33 mouse cellular contexts compared by ENCODE assay signal in genomic region chr7:100673452-100673851, GRCm38 (mm10). TPM values are rescaled to one million over a fixed set of nuclear protein-coding genes. Genes with fewer than 3 reads are reported as not detected.
DNase-seq lines count a peak whose midpoint lies in the region; ATAC-seq and TF ChIP-seq lines count a peak whose summit lies in the region.
"Had no signal": no experiment of that assay in that cellular context is flagged by ENCODE, and none has a peak within 500 bp of the region (broad histone marks: within the 10 kb centered on the region; RNA-seq: fewer than 3 reads in every experiment).

No protein-coding gene starts in this region.

- TF ChIP-seq CTCF in E14TG2a.4 (conservative IDR thresholded peaks at IDR 0.05; ENCODE audit: low read length) = no peak

- no peak overlapping the region for H3K9ac ChIP-seq in hindbrain, embryonic 16.5 days (ENCODE audit: low read depth, low read length)
- H3K9ac ChIP-seq in hindbrain, embryonic 12.5 days = no peak overlapping the region
- H3K9ac ChIP-seq: embryonic facial prominence, embryonic 15.5 days; forebrain, embryonic 12.5 days; forebrain, embryonic 15.5 days; heart, embryonic 12.5 days; heart, embryonic 15.5 days; hindbrain, embryonic 15.5 days had no signal

- no peaks in the 10 kb centered on the region for H3K36me3 ChIP-seq in hindbrain, embryonic 16.5 days (ENCODE audit: control insufficient read depth, insufficient read depth, low read length)
- no peaks in the 10 kb centered on the region for H3K36me3 ChIP-seq in hindbrain, embryonic 12.5 days
- peaks cover 23% of the 10 kb centered on the region for H3K36me3 ChIP-seq in E14TG2a.4 (ENCODE audit: insufficient read depth, low read length)
- H3K36me3 ChIP-seq: embryonic facial prominence, embryonic 15.5 days; forebrain, embryonic 12.5 days; forebrain, embryonic 15.5 days; heart, embryonic 12.5 days; heart, embryonic 15.5 days; hindbrain, embryonic 10.5 days; hindbrain, embryonic 15.5 days had no signal

- no peaks in the 10 kb centered on the region for H3K27me3 ChIP-seq in hindbrain, embryonic 16.5 days (replicated peaks; ENCODE audit: control insufficient read depth, insufficient read depth, low read length)
- H3K27me3 ChIP-seq in hindbrain, embryonic 12.5 days = no peaks in the 10 kb centered on the region
- H3K27me3 ChIP-seq in E14TG2a.4 (ENCODE audit: insufficient read depth, low read length) = no peaks in the 10 kb centered on the region
- H3K27me3 ChIP-seq: embryonic facial prominence, embryonic 15.5 days; forebrain, embryonic 12.5 days; forebrain, embryonic 15.5 days; heart, embryonic 15.5 days; hindbrain, embryonic 15.5 days; Patski had no signal

- H3K4me2 ChIP-seq in hindbrain, embryonic 16.5 days (ENCODE audit: low read length) = no peak overlapping the region
- no peak overlapping the region for H3K4me2 ChIP-seq in hindbrain, embryonic 12.5 days (replicated peaks)
- H3K4me2 ChIP-seq: embryonic facial prominence, embryonic 15.5 days; forebrain, embryonic 12.5 days; forebrain, embryonic 15.5 days; heart, embryonic 12.5 days; heart, embryonic 15.5 days; hindbrain, embryonic 15.5 days had no signal

- ATAC-seq in hindbrain, embryonic 16.5 days = peak; percentile 50; the same call in 1 of the 2 replicates
- ATAC-seq in hindbrain, embryonic 12.5 days (ENCODE audit: low FRiP score) = no peak
- 0 out of 2 replicates have a peak, but pooled peaks have one; percentile 13 for ATAC-seq in erythroblast, adult 5-6 weeks (replicated peaks; ENCODE audit: low FRiP score, poor library complexity, severe bottlenecking)
- ATAC-seq: CD4-positive, CD25-positive, alpha-beta regulatory T cell, adult 4 months; forebrain, embryonic 15.5 days; inflammation-experienced regulatory T-cells, adult 6 months; intestine, postnatal 0 days; Patski had no signal

- no peak overlapping the region for H3K4me3 ChIP-seq in hindbrain, embryonic 16.5 days (ENCODE audit: low read length)
- H3K4me3 ChIP-seq in hindbrain, embryonic 12.5 days = no peak overlapping the region
- H3K4me3 ChIP-seq in E14TG2a.4 (replicated peaks; ENCODE audit: low read length) = 0 out of 2 replicates have a peak overlapping the region, but pooled peaks have one; percentile 79
- H3K4me3 ChIP-seq: embryonic facial prominence, embryonic 15.5 days; forebrain, embryonic 12.5 days; forebrain, embryonic 15.5 days; gastrocnemius, adult 2 months; heart, embryonic 12.5 days; heart, embryonic 15.5 days; hindbrain, embryonic 10.5 days; hindbrain, embryonic 15.5 days had no signal

- peak; percentile 38 for DNase-seq in ES-CJ7 (ENCODE audit: low read depth, low spot score)
- DNase-seq in retina, embryonic 14.5 days (ENCODE audit: low spot score) = no peak
- no peak for DNase-seq in layer of hippocampus, adult 11-12 months (ENCODE audit: low spot score)
- DNase-seq: adrenal gland, adult 2 months; adrenal gland, postnatal 14 days; cerebellum, adult 11-12 months; cerebellum, adult 8-10 months; cerebellum, postnatal 10 days; cerebellum, postnatal 36 days; embryo, embryonic 11 days; gastrocnemius, adult 2 months; gastrocnemius, postnatal 14 days; heart, adult 11 months; heart, postnatal 10 days; heart, postnatal 36 days; kidney, adult 2 months had no signal

- 27% methylated on average over 7 of the region's 7 CpGs for whole genome bisulfite sequencing in hindbrain, embryonic 16.5 days
- 43% methylated on average over 7 of the region's 7 CpGs for WGBS in hindbrain, embryonic 12.5 days

- no peaks in the 10 kb centered on the region for H3K9me3 ChIP-seq in hindbrain, embryonic 16.5 days (ENCODE audit: control insufficient read depth, low read length)
- H3K9me3 ChIP-seq in hindbrain, embryonic 12.5 days (replicated peaks) = no peaks in the 10 kb centered on the region
- H3K9me3 ChIP-seq in E14TG2a.4 (ENCODE audit: low read length) = no peaks in the 10 kb centered on the region
- H3K9me3 ChIP-seq: embryonic facial prominence, embryonic 15.5 days; forebrain, embryonic 12.5 days; forebrain, embryonic 15.5 days; G1E; heart, embryonic 12.5 days; heart, embryonic 15.5 days; hindbrain, embryonic 10.5 days; hindbrain, embryonic 15.5 days had no signal

- no peak overlapping the region for H3K27ac ChIP-seq in hindbrain, embryonic 16.5 days (ENCODE audit: low read depth, low read length)
- H3K27ac ChIP-seq in hindbrain, embryonic 12.5 days = no peak overlapping the region
- H3K27ac ChIP-seq: embryonic facial prominence, embryonic 15.5 days; forebrain, embryonic 12.5 days; forebrain, embryonic 15.5 days; gastrocnemius, adult 2 months; heart, embryonic 15.5 days; hindbrain, embryonic 10.5 days; hindbrain, embryonic 15.5 days had no signal

- H3K4me1 ChIP-seq in hindbrain, embryonic 16.5 days (ENCODE audit: control insufficient read depth, insufficient read depth, low read depth, low read length) = no peaks in the 10 kb centered on the region
- no peaks in the 10 kb centered on the region; the same call in 1 of the 2 replicates for H3K4me1 ChIP-seq in hindbrain, embryonic 12.5 days
- H3K4me1 ChIP-seq in E14TG2a.4 (replicated peaks; ENCODE audit: low read depth, low read length) = peaks cover 45% of the 10 kb centered on the region
- H3K4me1 ChIP-seq: embryonic facial prominence, embryonic 15.5 days; forebrain, embryonic 12.5 days; forebrain, embryonic 15.5 days; heart, embryonic 15.5 days; hindbrain, embryonic 15.5 days had no signal

RNA-seq across cellular contexts. Expression of gene Plekhb1, which starts 11.2 kb away (rescaled TPM):
- 24.8 and 28.9 TPM in 2 replicates for polyA plus RNA-seq in hindbrain, embryonic 16.5 days (2015; fragmentation: Nextera tagmentation; extraction: Ambion mirVana)
- 10.5 and 16.9 TPM in 2 replicates for polyA plus RNA-seq in hindbrain, embryonic 12.5 days (2016; fragmentation: Nextera tagmentation; extraction: Ambion mirVana)
- total RNA-seq in erythroblast, adult 5-6 weeks (2015; ENCODE audit: low replicate concordance) = not detected in 2 replicates
- total RNA-seq in erythroblast, adult 5-6 weeks (2017; ENCODE audit: low replicate concordance) = not detected in 2 replicates
- total RNA-seq: G1E had no signal
- polyA plus RNA-seq: erythroblast, embryonic 14.5 days; G1E had no signal

RNA-seq across cellular contexts. Expression of gene Fam168a, which starts 33.0 kb away (rescaled TPM):
- 102 and 103 TPM in 2 replicates for polyA plus RNA-seq in hindbrain, embryonic 16.5 days (2015; fragmentation: Nextera tagmentation; extraction: Ambion mirVana)
- 64.7 and 67.2 TPM in 2 replicates for polyA plus RNA-seq in hindbrain, embryonic 12.5 days (2016; fragmentation: Nextera tagmentation; extraction: Ambion mirVana)
- 7.9 and 8.1 TPM in 2 replicates for total RNA-seq in erythroblast, adult 5-6 weeks (2015; ENCODE audit: low replicate concordance)
- 3.4 and 5.9 TPM in 2 replicates for total RNA-seq in erythroblast, adult 5-6 weeks (2017; ENCODE audit: low replicate concordance)
